Mouse (Mus musculus) small intestine, adult 2 months (tissue): ENCODE data around the gene Plekhm1.

Source experiments
- CTCF ChIP-seq: fragments of 200-500 bp; IDR thresholded peaks from 2 replicates; pipeline ENCODE4 v1.5.1; 2012; ENCODE audit warnings: low read depth, mild to moderate bottlenecking, control low read depth, inconsistent platforms, low read length, moderate library complexity, mixed read lengths; ENCODE audit not compliant: insufficient replicate concordance, insufficient read length; ENCODE audit errors: extremely low read depth
- POLR2A ChIP-seq: fragments of 200-500 bp; IDR thresholded peaks from 2 replicates; pipeline ENCODE4 v1.6.1; 2012; ENCODE audit warnings: low read depth, mild to moderate bottlenecking, control low read depth, inconsistent platforms, low read length, moderate library complexity

GRCm38 (mm10) chr11:103343063-103343462 is 69.4 kb downstream of the Plekhm1 start:
- TF ChIP-seq CTCF (no peak), POLR2A (no peak)
